Mouse (Mus musculus): ENCODE data around the gene Car6.
A peak's percentile ranks its signal among the peaks of the same experiment; 100 is the strongest.

Gene Car6

GRCm38 (mm10) chr4:150201232-150201631, at the start of gene Car6:
Car6 (minus strand) TSS chr4:150201332.
- DNase-seq, result no peak

DNA sequence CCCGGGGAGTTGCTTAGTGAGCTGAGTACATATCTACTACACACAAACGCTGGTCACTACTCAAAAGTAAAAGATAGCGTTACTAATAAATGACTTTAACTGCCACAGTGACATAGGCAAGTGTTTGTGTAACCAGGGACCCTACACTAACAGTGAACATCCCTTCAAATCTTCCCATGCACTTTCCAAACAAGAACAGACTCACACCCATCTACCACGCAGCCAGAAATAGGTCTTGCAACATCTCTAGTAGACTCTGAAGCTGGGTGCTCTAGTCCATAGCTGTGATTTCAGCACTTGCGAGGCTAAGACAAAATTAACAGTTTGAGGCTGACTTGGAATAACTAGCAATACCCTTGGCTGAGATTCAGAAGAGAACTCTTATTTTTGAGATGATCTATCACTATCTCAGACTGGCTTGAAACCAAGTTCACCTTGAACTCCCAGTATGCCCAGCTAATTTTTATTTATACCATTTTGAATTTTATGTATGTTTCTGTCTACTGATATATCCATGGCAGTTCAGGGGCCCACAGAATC, 48.7 kb upstream of the Car6 start:
- no peak for DNase-seq

DNA sequence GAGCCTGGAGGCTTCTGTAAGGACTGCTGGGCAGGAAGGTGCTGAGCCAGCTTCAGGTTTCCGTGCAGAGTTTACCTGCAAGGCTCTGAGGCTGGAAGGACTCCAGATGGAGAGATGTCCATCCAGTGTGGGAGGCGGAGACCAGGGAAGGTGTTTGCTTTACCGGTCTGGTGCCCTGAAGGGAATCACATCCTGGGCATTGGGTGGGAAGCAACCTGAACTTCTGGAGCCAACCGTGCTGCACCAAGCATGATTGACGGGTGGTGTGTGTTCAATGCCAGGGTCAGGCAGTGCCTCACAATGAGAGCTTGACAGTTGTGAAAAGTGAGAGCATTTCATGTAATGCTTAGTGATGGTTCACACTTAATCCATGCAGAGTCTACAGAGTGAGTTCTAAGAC, 47.8 kb upstream of the Car6 start:
- DNase-seq, result no peak

DNA sequence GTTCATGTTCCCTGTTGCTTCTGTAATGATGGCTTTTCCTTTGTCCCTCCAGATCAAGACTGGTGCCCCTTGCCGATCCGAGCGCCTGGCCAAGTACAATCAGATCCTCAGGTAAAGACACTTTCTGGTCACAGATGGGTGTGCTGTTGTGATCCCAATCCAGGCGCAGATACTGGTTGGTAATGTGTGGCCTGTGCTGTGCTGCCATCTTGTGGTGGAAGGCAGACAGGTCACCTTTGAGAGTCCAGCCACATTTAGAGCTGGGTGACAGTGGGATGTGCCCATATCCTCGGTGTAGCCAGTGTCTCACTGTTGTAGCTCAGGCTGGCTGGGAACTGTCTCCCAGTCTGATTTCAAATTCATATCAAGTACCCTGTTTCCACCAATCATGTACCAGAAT, 46.9 kb upstream of the Car6 start:
- peak; percentile 79 for DNase-seq

DNA sequence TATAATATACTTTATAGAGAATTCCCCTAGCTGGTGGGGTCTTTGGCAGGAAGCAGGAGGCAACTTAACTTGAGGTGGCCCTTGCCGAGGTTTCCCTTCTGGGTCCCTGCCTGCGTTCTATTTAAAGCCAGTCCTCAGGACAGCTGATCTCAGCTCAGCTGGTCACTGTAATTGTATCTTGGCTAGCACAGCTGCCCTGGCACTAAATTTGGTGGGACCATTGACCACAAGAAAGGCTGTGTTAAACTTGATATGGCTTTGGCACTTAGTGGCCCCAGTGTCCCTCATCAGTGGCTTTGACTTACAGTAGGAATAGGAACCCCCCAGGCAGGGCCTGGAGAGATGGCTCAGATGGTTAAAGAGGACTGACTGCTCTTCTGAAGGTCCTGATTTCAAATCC, 44.7 kb upstream of the Car6 start:
- DNase-seq, result no peak

GRCm38 (mm10) chr4:150242745-150243144, 41.6 kb upstream of the Car6 start:
- no peak for DNase-seq

- no peak for DNase-seq
Measured at GRCm38 (mm10) chr4:150241708-150242107, 40.6 kb upstream of the Car6 start.

DNA sequence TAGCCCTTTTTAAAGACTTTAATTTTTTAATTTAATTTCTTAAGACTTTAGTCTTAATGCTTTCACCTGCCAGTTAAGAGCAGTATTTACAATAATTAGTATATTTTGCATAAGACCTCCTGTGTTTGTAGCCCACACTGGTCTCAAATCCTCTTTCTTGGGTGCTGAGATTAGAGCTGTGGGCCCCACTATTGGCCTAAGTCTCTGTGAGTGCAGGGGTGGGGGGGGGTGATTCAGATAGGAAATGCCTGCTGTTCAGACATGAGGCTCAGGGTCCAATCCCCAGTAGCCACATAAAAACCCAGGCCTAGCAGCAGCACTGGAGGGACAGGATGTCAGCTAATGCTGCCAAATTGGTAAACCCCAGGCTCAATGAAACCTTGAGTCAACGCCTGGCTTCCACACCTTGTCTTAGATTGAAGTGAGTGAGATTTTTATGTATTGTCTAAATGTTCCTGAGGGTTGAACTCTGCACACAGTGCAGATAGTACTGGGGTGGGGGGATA, 39.3 kb upstream of the Car6 start:
- DNase-seq, result no peak

DNA sequence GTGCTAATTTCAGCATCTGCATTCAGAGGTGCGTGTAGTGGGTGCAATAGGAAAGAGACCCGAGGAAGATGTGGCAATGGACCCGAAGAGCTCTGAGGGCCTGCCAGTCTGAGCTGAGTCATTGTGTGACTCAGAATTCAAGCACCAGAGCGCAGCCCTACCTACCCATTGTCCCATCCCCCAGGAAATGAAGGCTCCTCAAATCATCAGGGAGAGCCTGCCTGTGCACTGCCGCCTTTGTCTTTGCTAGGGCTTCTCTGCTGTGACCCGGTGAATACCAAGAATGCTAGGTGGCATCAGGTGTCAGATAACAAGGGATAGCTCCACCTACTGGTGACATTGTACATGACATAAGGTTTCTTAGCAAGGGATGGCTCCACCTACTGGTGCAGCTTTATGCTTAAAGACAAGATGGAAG, 38.8 kb upstream of the Car6 start:
- DNase-seq, result peak; percentile 89

GRCm38 (mm10) chr4:150239503-150239902, 38.4 kb upstream of the Car6 start:
- no peak for DNase-seq

DNA sequence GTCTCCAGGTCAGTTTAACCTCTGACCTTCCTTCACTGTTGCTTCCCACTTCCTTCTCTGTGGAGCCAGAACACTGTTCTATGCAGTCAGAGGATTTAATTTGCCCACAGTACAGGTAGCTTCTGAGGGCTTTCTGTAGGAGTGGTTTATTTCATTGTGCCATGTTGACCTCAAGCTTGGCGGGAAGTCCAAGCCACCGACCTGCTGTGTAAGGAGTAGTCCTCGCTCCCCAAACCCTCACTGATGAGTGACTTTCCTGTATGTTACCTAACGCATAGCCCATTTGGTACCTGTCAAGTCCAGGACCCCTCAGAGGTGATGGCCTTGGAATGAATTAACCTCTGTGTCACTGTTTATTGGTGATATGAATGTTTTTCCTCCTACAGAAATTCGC, 38.0 kb upstream of the Car6 start:
- DNase-seq, result no peak

GRCm38 (mm10) chr4:150238433-150239086, 37.4 kb upstream of the Car6 start:
- DNase-seq, result no peak

- DNase-seq, result no peak
Measured at GRCm38 (mm10) chr4:150237636-150238361, 36.7 kb upstream of the Car6 start.

DNA sequence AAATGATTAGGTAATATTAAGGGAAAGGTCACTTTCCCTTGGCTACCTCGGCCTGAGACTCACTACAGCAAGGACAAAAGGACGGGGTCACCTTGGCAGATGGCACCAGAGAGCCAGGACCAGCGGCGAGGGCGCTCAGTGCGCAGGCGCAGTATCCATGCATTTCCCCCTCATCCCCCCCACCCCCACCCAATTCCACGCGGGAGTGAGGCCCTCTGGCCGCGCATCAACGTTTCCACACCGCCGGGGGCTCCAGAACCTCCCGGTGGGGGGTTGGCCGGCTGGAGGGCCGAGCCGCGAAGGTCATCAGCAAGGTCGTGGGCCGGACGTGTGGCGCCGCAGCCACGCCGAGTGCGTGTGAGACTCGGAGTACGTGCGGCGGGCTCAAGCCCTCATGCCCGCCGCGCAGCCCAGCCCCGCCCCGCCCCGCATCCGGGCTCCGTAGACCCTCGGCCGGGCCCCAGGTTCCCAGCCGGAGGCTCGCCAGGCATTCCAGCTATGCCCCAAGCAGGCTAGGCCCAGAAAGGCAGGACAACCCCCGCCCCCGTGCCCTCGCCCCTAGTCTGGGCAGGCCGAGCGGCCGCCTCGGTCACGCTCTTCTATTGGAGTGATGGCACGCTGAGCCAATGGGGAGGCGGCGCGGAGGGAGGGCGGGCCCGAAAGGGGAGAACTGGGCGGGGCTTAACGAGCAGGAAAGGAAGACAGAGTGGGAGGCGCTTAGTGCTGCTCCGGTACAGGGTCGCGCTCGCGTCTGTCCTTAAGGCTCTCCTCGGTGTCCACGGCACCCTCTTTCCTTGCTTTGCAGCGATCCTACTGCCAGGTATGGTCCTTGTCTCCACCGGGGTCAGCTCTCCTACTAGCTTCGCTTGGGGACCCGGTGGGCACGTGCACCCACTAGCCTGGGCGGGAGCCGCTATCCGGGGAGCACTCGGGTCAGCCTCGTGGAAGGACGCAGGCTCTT, 35.7 kb upstream of the Car6 start, which contains the start of gene Eno1:
Gene Eno1, plus strand, starts transcription at position 201 of the 961 bp plus-strand sequence.
- DNase-seq, result peak; percentile 98

GRCm38 (mm10) chr4:150236031-150236430, 34.9 kb upstream of the Car6 start:
- DNase-seq, result no peak

DNA sequence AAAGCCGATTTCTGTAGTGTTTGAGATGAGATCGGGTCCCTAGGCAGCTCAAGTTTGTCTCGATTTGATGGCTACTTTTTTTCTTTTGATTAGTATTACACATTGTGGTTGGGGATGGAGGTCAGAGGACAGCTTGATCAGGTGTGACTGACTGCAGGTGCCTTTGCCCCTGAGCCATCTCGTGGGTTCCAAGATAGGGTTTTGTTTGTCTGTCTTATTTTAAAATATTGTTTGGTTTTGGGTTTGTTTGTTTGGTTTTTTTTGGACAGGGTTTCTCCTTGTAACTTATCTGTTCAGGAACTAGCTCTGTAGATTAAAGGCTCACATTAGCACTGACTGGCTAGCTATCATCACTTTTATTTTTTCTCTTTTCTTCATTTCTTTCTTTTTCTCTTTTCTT, 34.5 kb upstream of the Car6 start:
- no peak for DNase-seq

DNA sequence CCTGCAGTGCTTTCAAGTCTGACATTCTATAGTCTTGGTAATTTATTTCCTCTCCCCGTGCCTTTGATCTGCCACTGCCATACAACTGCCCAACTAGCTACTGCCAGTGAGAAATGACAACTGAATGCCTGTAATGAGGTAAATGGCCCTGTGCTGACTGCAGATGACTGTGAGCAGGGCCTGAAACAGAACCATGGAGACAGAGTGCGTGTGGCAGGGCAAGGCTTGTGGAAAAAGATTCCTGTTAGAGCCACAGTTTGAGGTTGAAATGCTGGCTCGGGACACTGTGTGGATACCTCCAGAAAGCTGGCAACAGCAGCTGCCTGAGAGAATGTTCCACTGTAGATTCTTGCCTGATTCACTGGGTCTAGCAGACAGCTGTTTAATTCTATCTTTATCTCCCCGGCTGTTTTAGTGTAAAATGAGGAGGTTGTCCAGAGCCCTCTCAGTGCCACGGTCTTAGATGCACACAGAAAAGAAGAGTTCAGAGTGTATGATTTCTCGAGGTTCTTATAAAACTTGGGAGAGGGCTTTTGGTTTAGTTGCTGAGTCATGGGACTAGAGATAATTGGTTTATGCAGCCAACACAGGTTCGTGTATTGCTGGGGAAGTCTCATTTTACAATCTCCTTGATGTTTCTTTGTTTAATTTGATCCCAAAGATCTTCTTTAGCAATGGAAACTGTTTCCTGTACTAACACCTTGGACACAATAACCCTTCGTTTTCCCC, 33.6 kb upstream of the Car6 start:
- no peak for DNase-seq

GRCm38 (mm10) chr4:150231871-150232270, 30.7 kb upstream of the Car6 start:
- DNase-seq, result peak; percentile 65

DNA sequence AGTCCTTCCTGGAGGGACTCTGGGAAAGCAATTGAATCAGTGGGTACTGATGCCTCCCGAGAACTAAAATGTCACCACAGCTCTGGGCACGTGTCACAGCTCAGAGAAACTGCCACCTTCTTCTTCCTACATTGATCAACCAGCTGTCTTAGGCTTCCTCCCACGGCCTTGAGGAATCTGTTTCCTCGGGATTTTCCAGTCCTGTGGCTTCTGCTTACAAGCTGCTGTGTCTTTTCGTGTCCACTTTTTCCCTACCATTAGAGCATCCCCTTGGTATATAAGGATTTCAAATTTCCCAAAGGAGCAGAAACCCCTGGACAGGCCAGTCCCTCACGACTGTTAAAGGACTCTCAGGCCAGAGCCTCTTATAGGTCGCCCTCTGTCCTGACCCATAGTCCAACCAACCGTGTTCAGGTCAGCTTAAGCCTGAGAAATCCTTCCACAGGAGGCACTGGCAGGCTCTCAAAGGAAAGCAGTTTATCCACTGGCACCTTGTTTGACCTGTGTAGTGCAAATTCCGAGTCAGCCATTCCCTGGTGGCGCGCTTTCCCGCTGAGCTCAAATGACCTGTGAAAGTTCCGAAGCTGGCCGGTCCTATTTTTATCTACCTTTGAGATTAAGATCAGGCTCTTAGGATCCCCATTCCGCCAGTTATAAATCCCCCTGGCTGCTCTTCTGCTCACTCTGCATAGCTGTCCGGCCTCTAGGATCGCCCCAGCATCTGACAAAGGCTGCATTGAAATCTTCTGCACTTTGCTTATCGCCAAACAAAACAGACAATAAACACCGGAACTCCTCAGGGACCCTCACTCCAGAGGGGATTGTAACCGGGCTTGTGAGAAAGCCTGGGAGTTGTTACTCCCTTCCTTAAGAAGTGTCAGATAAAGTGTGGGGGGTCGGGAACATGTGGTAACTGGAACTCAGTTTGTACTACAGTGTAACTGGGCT, 29.6 kb upstream of the Car6 start:
- no peak for DNase-seq

DNA sequence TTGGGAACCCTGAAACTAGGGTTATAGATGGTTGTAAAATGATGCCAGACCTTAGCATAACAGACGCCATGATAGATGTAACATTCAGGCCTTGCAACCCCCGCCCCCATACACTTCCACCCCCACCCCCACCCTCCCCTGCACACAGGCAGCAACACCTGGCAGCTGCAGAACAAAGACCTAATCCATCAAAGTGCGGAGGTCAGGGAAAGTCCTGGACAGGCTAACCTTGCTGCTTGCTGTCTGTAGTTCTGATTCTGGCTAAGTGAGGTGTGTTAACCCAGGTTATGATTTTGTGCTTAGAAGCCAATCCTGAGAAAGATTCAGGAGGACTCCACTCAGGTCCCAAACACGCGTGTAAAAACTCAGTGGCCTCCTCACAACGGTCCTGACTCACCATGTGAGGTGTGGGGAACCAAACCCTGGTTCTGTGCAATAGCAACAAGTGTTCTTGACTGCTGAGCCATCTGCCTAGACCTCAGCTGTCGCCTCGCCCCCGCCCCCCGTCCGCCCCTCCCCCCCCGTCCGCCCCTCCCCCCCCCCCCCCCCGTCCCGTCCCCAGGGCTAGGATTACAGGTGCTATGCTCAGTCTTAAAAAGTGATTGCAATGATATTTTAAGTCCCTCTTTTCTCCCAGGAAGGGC, 28.7 kb upstream of the Car6 start:
- no peak for DNase-seq
